Mouse (Mus musculus): ENCODE results near the gene Rraga. TPM values are rescaled to one million over a fixed set of nuclear protein-coding genes. Genes with fewer than 3 reads are reported as not detected.

The Rraga gene
- total and polyA plus RNA-seq, 3 experiments: 13.6 to 96.2 (median 38.3) TPM

GRCm38 (mm10) chr4:86555035-86555707 is 20.3 kb upstream of the Rraga start:
- H3K9me3 ChIP-seq (replicated peaks; ENCODE audit: low read length): no peaks in the 10 kb centered on the region
- peak; percentile 61 for DNase-seq (ENCODE audit: extremely low read depth)

GRCm38 (mm10) chr4:86557371-86557770 is 18.1 kb upstream of the Rraga start:
- dilution Hi-C loops (cut with MboI; ENCODE audit: extremely low pct_ligation_motif_present, extremely low pct_unique_long_range_greater_than_20kb, low sequenced_read_pairs): no loop called here
- in situ Hi-C loops (cut with MboI; ENCODE audit: low pct_ligation_motif_present, low pct_unique_long_range_greater_than_20kb, low sequenced_read_pairs): no loop called here
- Histone ChIP-seq H3K4me3 (replicated peaks in 1 of 3; ENCODE audit: low read depth in 2 of 3, low read length in 2 of 3, poor library complexity in 1 of 3) (no peak overlapping the region), H3K9ac (ENCODE audit: insufficient read depth, low read depth) (no peak overlapping the region), H3K27me3 (replicated peaks) (no peaks in the 10 kb centered on the region), H3K4me2 (ENCODE audit: insufficient read depth, low read depth, poor library complexity, severe bottlenecking) (no peak overlapping the region), H3K27ac (ENCODE audit: insufficient read depth, low read depth) (no peak overlapping the region), H3K36me3 (replicated peaks in 1 of 2; ENCODE audit: control insufficient read depth in 1 of 2, insufficient read depth in 1 of 2, low read length in 1 of 2) (no peaks in the 10 kb centered on the region), H3K9me3 (replicated peaks; ENCODE audit: low read length) (no peaks in the 10 kb centered on the region), H3K79me2 (replicated peaks; ENCODE audit: control insufficient read depth, extremely low read depth, insufficient read depth, poor library complexity, severe bottlenecking) (no peaks in the 10 kb centered on the region), H3K4me1 (ENCODE audit: control insufficient read depth in 1 of 2, insufficient read depth in 2 of 2) (no peaks in the 10 kb centered on the region)
- no peak for TF ChIP-seq MAX (IDR thresholded peaks at IDR 0.05; ENCODE audit: low read length)
- no peak for TF ChIP-seq CTCF (conservative IDR thresholded peaks at IDR 0.05 in 1 of 2, IDR thresholded peaks at IDR 0.05 in 1 of 2; ENCODE audit: low read depth in 2 of 2, low read length in 2 of 2)
- TF ChIP-seq ZKSCAN1 (IDR thresholded peaks at IDR 0.05; ENCODE audit: borderline replicate concordance, low read depth, low read length): no peak
- TF ChIP-seq MYC (IDR thresholded peaks at IDR 0.05; ENCODE audit: low read depth, low read length): no peak
- no peak for TF ChIP-seq CHD2 (IDR thresholded peaks at IDR 0.05; ENCODE audit: low read length)
- TF ChIP-seq TCF12 (IDR thresholded peaks at IDR 0.05; ENCODE audit: low read depth, low read length): no peak
- TF ChIP-seq MAZ (IDR thresholded peaks at IDR 0.05; ENCODE audit: low read depth, low read length): no peak
- no peak for TF ChIP-seq IRF4 (IDR thresholded peaks at IDR 0.05; ENCODE audit: low read depth, low read length)
- no peak for TF ChIP-seq BHLHE40 (IDR thresholded peaks at IDR 0.05; ENCODE audit: low read depth, low read length)
- no peak for TF ChIP-seq SIN3A (IDR thresholded peaks at IDR 0.05; ENCODE audit: low read length)
- no peak for TF ChIP-seq RAD21 (IDR thresholded peaks at IDR 0.05; ENCODE audit: low read depth, low read length)
- TF ChIP-seq ZMIZ1 (IDR thresholded peaks at IDR 0.05; ENCODE audit: low read depth, low read length): no peak
- no peak for TF ChIP-seq EP300 (IDR thresholded peaks at IDR 0.05; ENCODE audit: low read length)
- no peak for DNase-seq (ENCODE audit: extremely low read depth)

More at GRCm38 (mm10) chr4:86555035-86555707, 20.3 kb upstream of the Rraga start:
- no peak overlapping the region for H3K4me3 ChIP-seq (replicated peaks in 1 of 3; ENCODE audit: low read depth in 2 of 3, low read length in 2 of 3, poor library complexity in 1 of 3)
- H3K4me1 ChIP-seq (ENCODE audit: control insufficient read depth in 1 of 2, insufficient read depth in 2 of 2): no peaks in the 10 kb centered on the region
- H3K4me2 ChIP-seq (ENCODE audit: insufficient read depth, low read depth, poor library complexity, severe bottlenecking): no peak overlapping the region
- in situ Hi-C loops (cut with MboI; ENCODE audit: low pct_ligation_motif_present, low pct_unique_long_range_greater_than_20kb, low sequenced_read_pairs) (no loop called here), dilution Hi-C loops (cut with MboI; ENCODE audit: extremely low pct_ligation_motif_present, extremely low pct_unique_long_range_greater_than_20kb, low sequenced_read_pairs) (no loop called here)
- no peak overlapping the region for H3K27ac ChIP-seq (ENCODE audit: insufficient read depth, low read depth)
- H3K9ac ChIP-seq (ENCODE audit: insufficient read depth, low read depth): no peak overlapping the region
- H3K36me3 ChIP-seq (replicated peaks in 1 of 2; ENCODE audit: control insufficient read depth in 1 of 2, insufficient read depth in 1 of 2, low read length in 1 of 2): no peaks in the 10 kb centered on the region
- H3K27me3 ChIP-seq (replicated peaks): no peaks in the 10 kb centered on the region
- no peak for TF ChIP-seq NELFE (IDR thresholded peaks at IDR 0.05; ENCODE audit: low read depth, low read length)
- peak; percentile 59 for TF ChIP-seq SMC3 (IDR thresholded peaks at IDR 0.05; ENCODE audit: low read depth, low read length)
- TF ChIP-seq ZNF384 (IDR thresholded peaks at IDR 0.05; ENCODE audit: low read depth, low read length): peak; percentile 47
- TF ChIP-seq RAD21 (IDR thresholded peaks at IDR 0.05; ENCODE audit: low read depth, low read length): peak; percentile 72
- TF ChIP-seq CTCF (conservative IDR thresholded peaks at IDR 0.05 in 1 of 2, IDR thresholded peaks at IDR 0.05 in 1 of 2; ENCODE audit: low read depth in 2 of 2, low read length in 2 of 2): peak; percentile 34 to 72; a peak in 3 of 4 replicates
- H3K79me2 ChIP-seq (replicated peaks; ENCODE audit: control insufficient read depth, extremely low read depth, insufficient read depth, poor library complexity, severe bottlenecking): no peaks in the 10 kb centered on the region

Measured in CH12.LX (cell line).